Mouse (Mus musculus): Measurements from ENCODE around the gene Afg1l.
A peak's percentile ranks its signal among the peaks of the same experiment; 100 is the strongest.

The Afg1l gene

GRCm38 (mm10) chr10:42383708-42384107, 94.7 kb downstream of the Afg1l start:
- no peak for DNase-seq (ENCODE audit: low read depth, low spot score)

- no peak for DNase-seq (ENCODE audit: low read depth, low spot score)
Observed at GRCm38 (mm10) chr10:42364216-42364615, 114.1 kb downstream of the Afg1l start.

GRCm38 (mm10) chr10:42355980-42356379, 122.4 kb downstream of the Afg1l start:
- DNase-seq (ENCODE audit: low read depth, low spot score) = no peak

GRCm38 (mm10) chr10:42347986-42348385, 130.4 kb downstream of the Afg1l start:
- DNase-seq (ENCODE audit: low read depth, low spot score) = no peak

- no peak for DNase-seq (ENCODE audit: low read depth, low spot score)
Observed at GRCm38 (mm10) chr10:42347127-42347526, 131.2 kb downstream of the Afg1l start.

- no peak for DNase-seq (ENCODE audit: low read depth, low spot score)
Observed at GRCm38 (mm10) chr10:42346179-42346877, 132.0 kb downstream of the Afg1l start.

GRCm38 (mm10) chr10:42342714-42343113, 135.7 kb downstream of the Afg1l start:
- DNase-seq (ENCODE audit: low read depth, low spot score) = no peak

- DNase-seq (ENCODE audit: low read depth, low spot score) = no peak
Observed at GRCm38 (mm10) chr10:42341815-42342457, 136.4 kb downstream of the Afg1l start.

- DNase-seq (ENCODE audit: low read depth, low spot score) = no peak
Observed at GRCm38 (mm10) chr10:42340426-42340793, 138.0 kb downstream of the Afg1l start.

GRCm38 (mm10) chr10:42339773-42340425, 138.5 kb downstream of the Afg1l start:
- DNase-seq (ENCODE audit: low read depth, low spot score) = no peak

GRCm38 (mm10) chr10:42338456-42338855, 139.9 kb downstream of the Afg1l start:
- no peak for DNase-seq (ENCODE audit: low read depth, low spot score)

GRCm38 (mm10) chr10:42327576-42327975, 150.8 kb downstream of the Afg1l start:
- DNase-seq (ENCODE audit: low read depth, low spot score) = no peak

GRCm38 (mm10) chr10:42325305-42325704, 153.1 kb downstream of the Afg1l start:
- no peak for DNase-seq (ENCODE audit: low read depth, low spot score)

GRCm38 (mm10) chr10:42323978-42324377, 154.4 kb downstream of the Afg1l start:
- DNase-seq (ENCODE audit: low read depth, low spot score) = no peak

- DNase-seq (ENCODE audit: low read depth, low spot score) = no peak
Observed at GRCm38 (mm10) chr10:42313222-42313786, 165.1 kb downstream of the Afg1l start.

- no peak for DNase-seq (ENCODE audit: low read depth, low spot score)
Observed at GRCm38 (mm10) chr10:42312557-42312956, 165.8 kb downstream of the Afg1l start.

GRCm38 (mm10) chr10:42308687-42308987, 169.7 kb downstream of the Afg1l start:
- no peak for DNase-seq (ENCODE audit: low read depth, low spot score)

GRCm38 (mm10) chr10:42307980-42308686, 170.2 kb downstream of the Afg1l start:
- peak; percentile 22 for DNase-seq (ENCODE audit: low read depth, low spot score)

- DNase-seq (ENCODE audit: low read depth, low spot score) = no peak
Observed at GRCm38 (mm10) chr10:42306422-42306821, 171.9 kb downstream of the Afg1l start.

GRCm38 (mm10) chr10:42300805-42301204, 177.6 kb downstream of the Afg1l start:
- DNase-seq (ENCODE audit: low read depth, low spot score) = no peak

- DNase-seq (ENCODE audit: low read depth, low spot score) = no peak
Observed at GRCm38 (mm10) chr10:42299967-42300366, 178.4 kb downstream of the Afg1l start.

GRCm38 (mm10) chr10:42299426-42299825, 178.9 kb downstream of the Afg1l start:
- DNase-seq (ENCODE audit: low read depth, low spot score) = no peak

Measured in skeletal muscle tissue, adult 2 months (tissue).